Mouse (Mus musculus): ENCODE measurements around the gene Tff3. TPM values are rescaled to one million over a fixed set of nuclear protein-coding genes. Genes with fewer than 3 reads are reported as not detected.

The Tff3 gene
- total RNA-seq, 2 experiments from 2014 or later, result not detected

Other genes with a start within 250 kb of the Tff3 start
- under 1 TPM; 0.12 to 0.41 TPM for gene Glp1r, start 227.8 kb downstream of the Tff3 start, total RNA-seq (2021)
- gene Umodl1, start 175.0 kb downstream of the Tff3 start, total RNA-seq (2021), result not detected
- gene Abcg1, start 72.0 kb downstream of the Tff3 start, total RNA-seq (2021), result 1 to 10 TPM; 7.9 to 8.9 TPM
- not detected for gene Tff2, start 14.6 kb upstream of the Tff3 start, total RNA-seq (2021)
- gene Tff1, start 35.6 kb upstream of the Tff3 start, total RNA-seq (2021), result not detected
- gene Tmprss3, start 69.3 kb upstream of the Tff3 start, total RNA-seq (2021), result not detected
- under 1 TPM in 1 of 2 experiments, not detected in 1; 0.54 TPM for gene Ubash3a, start 78.2 kb upstream of the Tff3 start, total RNA-seq (2021)
- gene Rsph1, start 147.7 kb upstream of the Tff3 start, total RNA-seq (2021), result 1 to 10 TPM in 1 of 2 experiments, under 1 TPM in 1; 0.79 to 1.7 TPM
- 10 to 100 TPM in 1 of 2 experiments, 1 to 10 TPM in 1; 7.5 to 10.3 TPM for gene Slc37a1, start 157.1 kb upstream of the Tff3 start, total RNA-seq (2021)

Data from heart, adult 18-20 months (tissue).